Mouse (Mus musculus): ENCODE data around the gene Hist1h1c.
"Not testable (repeated sequence)": the region's sequence is repeated elsewhere in the genome, so short reads cannot be mapped to it uniquely, and the experiment has no call there.

DNA sequence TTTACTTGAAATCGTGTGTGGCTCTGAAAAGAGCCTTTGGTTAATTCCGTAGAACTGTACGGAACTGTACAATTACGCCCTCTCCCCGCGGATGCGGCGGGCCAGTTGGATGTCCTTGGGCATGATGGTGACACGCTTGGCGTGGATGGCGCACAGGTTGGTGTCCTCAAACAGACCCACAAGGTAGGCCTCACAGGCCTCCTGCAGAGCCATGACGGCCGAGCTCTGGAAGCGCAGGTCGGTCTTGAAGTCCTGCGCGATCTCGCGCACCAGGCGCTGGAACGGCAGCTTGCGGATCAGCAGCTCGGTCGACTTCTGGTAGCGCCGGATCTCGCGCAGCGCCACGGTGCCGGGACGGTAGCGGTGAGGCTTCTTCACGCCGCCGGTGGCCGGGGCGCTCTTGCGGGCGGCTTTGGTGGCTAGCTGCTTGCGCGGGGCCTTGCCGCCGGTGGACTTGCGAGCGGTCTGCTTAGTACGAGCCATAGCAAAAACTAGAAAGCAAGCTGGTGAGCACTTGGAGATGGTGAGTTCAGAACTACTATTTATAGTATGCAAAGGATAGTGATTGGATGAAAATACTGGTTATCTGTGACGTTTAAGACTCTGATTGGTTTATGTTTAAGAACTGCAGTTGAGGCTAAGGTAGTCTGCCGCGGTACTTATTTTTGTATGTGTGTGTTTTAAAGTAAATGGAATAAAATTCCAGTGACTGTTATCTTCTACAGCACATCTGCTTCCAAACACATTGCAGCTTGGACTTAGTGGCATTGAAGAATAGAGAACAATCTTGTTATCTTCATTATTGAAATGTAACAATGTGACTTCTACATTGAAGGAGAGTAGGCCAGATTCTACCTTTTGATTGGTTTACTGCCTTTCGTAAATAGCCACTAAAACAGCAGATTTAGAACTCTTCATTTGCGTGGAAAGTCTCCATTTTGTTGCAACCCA lies 23.5 kb downstream of the Hist1h1c start, which contains the start of gene Hist1h3a:
- 0 out of 2 replicates have a peak, but pooled peaks have one; percentile 18 for TF ChIP-seq POLR2A (IDR thresholded peaks at IDR 0.05; ENCODE audit: borderline replicate concordance, extremely low read depth, insufficient read depth, insufficient read length, poor library complexity, severe bottlenecking)
- TF ChIP-seq CTCF (IDR thresholded peaks at IDR 0.05; ENCODE audit: borderline replicate concordance, extremely low read depth, insufficient read depth, insufficient read length) = not testable (repeated sequence)

Measured in brain, embryonic 14.5 days (tissue).